Mouse (Mus musculus) thymus, postnatal 4 days (tissue): ENCODE measurements around the gene Btla.

Experiments
- DNase-seq: peaks from one replicate; pipeline ENCODE4 v3.0.0; 2021

Btla gene

DNA sequence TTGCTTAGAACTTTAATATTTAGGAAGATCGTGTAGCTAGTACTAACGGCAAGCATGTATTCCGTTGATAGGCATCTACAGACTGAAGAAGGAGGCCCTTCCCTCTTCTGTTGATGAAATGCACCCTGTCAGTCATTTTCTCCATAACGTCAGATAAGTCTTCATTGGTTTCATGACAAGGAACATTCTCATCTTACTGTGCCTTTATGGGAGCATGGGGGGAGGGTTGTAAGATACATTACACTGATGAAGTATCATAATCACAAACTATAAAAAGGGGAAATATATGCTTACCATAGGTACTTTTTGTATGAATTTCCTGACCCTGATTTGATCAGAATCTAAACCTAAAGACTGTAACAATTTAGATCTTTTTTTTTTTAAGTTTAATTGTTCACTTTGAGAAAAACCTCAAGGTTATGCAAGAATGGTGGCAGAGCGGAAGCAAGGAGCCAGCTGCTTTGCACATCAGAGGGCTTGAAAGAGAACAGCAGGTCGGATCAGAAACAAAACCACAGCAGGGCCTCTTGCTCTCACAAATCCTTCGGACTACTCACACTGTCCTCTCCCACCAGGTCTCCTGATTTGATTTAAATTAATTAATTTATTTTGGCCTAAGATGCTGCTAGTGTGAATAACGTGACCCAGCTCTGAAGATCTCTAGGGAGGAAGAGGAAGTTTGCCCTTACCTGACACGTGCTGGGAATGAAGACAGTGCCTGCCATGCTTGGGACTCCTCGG is at the start of gene Btla:
Gene Btla (plus strand): TSS at position 668 of the 741 bp plus-strand sequence.
- DNase-seq = peak; percentile 55

DNA sequence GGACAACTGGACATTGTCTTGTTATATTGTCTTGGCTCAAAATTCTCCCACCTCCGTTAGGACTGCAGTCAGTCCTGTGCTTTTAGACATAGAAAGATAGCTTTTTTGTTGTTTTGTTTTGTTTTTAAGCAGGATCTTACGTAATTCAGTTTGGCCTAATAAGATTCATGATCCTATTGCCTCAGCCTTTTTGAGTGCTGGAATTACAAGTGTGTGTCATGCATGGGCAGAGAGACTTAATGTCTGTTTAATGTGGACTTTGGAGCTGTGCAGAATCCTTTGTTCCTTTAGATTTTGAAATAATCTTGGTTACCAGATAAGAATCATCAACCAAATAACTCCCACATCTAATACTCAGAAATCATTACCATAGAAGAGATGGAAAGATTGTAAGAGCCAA is 45.6 kb upstream of the Btla start:
- DNase-seq = no peak

DNA sequence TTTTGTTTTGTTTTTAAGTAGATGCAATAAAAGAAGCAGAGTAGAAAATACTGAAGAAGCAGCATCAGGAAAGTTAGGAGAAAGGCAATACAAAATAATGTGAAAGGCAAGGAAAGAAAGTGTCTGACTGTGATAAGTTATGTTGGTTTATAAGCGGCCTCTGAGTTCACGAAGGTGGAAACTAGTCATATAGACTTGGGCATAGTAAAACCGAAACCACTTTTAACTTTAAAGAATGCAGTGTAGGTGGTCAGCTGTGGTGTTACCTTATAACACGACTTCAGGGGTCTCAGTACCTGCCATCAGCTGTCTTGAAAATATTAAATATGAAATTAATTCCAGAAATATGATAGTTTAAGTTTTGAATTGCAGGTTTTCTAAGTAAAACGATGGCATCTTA is 42.3 kb upstream of the Btla start:
- DNase-seq = no peak

DNA sequence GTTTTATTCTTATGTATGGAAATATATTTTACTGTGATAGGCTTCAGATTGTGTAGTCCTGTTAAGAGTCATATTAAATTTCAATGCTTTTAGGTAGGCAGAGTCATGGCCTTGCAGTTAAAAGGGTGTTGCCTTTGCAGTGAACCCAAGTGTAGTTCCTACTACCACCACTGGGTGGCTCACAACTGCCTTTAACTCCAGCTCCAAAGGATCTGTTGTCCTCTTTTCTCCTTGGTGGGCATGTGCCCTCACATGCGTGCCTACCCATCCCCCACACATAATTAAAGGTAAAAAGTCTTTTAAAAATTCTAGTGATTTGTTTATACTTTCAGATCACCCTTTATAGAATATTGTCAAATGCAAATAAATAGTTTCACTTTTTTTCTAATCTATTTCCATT is 31.5 kb upstream of the Btla start:
- DNase-seq = peak; percentile 85

DNA sequence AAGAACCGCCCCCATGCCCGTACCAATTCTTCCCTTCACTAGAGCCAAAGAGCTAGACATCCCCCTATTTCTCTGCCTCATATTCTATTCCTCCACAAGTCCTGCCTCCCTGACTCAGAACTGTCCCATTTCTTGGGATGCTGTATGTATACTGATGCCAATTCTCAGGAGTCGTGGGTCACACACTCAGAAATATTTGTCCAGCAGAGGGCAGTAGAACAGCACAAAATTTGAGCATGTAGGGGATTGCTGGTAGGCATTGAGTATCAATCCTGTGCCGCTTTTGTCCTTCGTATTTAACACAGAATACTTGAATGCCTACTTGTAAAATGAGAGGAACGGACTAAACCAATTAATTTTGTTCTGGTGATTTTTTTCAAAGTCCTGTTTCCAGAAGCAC is 27.3 kb upstream of the Btla start:
- peak; percentile 64 for DNase-seq

DNA sequence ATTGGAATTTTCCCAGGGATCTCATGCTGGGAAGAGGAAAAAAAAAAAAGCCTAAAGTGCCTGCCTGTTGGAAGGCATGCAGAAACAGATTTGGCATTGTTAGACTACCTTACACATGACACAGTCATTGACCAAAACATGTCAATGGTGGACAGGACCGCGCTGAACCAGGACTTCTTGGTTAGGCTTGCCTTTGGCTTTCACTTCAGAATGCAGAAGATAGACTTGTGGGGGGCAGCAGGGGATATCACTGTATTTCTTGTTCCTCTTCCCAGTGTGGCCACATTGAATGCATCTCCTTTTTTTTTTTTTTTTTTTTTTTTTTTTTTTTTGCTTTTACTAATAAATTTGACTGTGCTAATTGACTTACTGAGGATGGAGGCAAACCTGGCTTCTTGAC is 22.7 kb upstream of the Btla start:
- no peak for DNase-seq

DNA sequence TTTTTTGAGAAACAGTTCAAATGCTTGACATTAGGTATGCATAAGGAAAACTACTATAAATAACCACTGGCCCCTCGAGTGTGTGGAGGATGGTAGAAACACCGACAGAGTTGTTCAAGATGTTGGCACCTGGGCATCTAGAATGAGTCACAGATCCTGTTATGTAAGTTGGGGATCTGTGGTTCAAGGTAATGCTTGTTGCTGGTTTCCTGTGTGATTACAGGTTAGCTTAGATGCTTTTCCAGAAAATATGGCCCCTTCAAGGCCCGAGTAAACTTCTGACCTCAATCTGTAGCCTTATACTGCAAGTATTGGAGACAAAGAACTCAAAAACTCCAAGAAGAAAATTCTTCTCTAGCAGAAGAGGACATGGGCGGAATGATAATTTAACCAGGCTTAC is 19.7 kb upstream of the Btla start:
- DNase-seq = no peak

DNA sequence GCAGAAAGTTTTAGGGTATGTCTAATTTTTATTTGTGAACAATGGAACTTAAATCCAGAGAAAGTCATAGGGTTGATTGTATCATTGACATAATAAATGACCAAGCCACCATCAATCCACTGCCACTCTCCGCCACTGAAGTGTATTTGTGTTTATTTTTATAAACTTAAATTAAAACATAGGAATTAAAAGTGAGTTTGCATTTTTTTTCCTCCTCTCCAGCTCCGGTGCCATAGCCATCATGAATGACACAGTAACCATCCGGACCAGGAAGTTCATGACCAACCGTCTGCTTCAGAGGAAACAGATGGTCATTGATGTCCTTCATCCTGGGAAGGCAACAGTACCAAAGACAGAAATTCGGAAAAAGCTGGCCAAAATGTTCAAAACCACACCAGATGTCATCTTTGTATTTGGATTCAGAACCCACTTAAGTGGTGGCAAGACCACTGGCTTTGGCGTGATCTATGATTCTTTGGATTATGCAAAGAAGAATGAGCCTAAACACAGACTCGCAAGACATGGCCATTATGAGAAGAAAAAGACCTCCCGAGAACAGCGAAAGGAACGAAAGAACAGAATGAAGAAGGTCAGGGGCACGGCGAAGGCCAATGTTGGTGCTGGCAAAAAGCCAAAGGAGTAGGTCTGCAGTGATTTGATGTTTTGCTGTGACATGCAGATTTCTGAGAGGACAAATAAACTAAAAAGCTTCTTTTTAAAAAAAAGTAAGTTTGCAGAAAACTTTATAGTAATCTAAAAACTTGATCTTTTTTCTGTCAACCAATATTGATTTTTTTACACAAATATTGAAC is 19.1 kb upstream of the Btla start:
- DNase-seq = no peak

DNA sequence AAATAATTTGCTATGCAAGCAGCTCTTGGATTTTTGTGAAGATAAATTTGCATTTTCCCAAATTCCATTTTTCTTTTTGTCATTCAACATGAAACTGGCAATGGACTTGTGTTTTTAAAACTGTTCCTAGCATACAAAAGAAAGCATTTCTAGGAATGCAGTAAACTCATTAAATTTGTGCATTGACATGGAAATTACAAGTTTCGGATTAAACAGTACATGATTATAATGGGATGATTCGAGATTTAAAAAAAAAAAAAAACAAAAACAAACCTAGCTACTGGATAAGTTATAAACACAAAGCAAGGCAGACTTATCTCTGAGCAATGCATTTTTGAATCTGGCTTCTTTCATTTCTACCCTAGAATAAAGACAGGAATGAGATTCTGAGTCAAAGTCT is 2.1 kb upstream of the Btla start:
- DNase-seq = no peak

DNA sequence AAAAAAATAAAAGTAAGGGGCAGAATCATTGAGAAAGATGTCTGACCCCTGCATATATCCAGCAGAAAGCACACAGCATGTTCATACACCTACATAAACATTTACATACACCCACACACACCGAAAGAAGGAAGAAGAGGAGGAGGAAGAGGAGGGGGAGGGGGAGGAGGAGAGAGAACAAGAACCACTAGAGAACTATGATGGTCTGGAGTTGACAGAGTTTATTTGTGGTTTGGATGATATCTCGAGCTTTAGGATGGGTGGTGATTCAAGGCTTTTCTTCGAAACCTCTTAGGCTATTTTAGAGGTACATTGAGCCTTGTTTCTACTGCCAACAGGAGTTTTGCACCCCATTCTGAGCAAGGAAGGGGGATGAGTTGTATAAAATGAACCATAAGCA is 1.3 kb upstream of the Btla start:
- DNase-seq = no peak

DNA sequence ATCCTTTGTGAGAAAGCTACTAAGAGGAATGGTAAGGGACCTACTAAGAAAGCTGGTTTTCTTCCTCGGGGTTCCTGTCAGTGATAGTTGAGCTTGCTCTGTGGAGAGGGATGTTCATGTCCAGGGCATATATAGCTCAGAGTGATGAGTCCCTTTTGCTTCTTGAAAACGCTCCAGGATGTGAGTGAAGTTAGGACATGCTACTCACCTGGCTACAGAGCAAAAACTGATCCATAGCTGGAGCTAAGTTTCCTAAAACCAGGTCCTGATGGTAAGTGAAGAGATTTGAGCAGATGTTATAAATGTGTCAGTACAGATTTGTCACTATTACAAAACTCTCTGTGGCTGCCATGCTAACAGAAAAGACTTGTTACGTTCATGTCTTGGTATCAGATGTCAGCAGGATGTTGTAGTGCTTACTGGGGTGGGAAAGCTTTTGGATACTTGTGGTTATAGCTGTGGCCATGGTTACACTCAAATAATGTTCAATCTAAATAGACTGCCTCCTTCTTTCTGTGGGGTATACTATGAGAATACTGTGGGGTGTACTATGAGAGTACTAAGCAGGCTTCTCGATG is 405 bp downstream of the Btla start:
- DNase-seq = no peak

DNA sequence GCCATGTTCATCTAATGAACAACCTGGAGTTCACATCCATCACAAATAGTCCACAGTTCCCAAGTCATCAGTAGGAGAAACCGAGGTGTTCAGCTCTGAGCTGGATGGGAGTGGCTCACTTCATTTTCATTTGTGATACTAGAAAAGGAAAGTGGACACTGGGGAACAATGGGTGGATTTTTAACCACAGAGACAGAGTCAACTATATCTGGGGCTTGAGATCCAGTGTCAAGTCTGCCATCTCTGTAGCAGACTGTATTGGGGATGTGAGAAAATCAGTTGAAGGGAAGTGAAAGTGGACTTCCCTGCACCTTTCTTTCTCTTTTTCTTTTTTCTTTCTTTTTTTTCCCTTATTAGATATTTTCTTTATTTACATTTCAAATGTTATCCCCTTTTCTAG is 2.9 kb downstream of the Btla start:
- DNase-seq = no peak

DNA sequence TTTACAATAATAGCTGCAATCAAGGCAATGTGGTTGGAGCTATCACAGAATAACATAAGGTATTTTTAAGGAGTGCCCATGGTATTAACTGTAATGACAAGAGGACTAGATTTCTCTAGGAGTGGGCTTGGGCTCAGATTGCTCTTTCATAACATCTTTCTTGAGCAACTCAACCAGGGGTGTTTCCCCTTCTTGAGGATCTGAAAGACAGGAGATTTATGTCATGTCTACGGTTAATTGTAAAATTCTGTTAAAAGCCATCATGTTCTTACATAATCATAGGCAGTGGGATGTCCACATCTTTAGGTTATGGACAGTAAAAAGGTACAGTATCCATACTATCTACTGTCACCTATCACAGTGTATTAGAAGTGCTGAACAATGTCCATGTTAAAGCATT is 7.2 kb downstream of the Btla start:
- DNase-seq = no peak

DNA sequence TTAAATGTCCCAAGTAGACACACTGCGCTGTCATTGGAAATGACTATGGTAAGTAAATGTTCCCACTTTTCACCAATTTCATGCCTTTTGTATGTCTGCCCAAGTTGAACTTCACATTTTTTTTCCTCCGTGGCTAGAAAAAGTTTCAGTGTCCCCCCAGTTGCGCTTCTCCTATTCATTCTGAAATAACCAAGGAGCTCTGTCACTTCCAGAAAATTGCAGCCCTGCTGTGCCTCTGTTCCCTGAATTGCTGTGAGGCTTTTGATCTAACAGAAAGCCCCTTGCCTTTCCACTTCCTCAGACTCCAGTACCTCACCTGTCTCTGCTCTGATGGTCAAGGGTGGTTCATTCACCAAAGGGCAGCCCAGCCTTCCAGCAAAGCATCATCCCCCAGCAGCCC is 8.9 kb downstream of the Btla start:
- no peak for DNase-seq

DNA sequence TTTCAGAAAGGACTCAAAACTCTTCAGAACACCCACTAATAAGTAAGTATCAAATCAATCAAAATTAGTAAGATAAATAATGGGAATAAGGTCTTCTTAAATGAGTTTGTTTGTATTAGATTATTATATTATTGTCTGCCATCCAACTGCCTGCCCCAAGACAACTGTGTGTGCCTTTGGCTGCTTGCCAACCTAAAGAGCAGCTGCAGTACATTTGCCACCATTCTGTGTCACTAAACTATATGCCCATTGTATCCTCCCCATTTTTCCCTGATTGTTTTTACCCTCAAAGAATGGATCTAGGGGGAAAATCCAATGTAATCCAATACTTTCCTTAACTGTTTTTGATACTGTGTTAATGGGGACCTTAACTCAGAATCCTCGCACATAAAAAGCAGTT is 18.6 kb downstream of the Btla start:
- DNase-seq = no peak

DNA sequence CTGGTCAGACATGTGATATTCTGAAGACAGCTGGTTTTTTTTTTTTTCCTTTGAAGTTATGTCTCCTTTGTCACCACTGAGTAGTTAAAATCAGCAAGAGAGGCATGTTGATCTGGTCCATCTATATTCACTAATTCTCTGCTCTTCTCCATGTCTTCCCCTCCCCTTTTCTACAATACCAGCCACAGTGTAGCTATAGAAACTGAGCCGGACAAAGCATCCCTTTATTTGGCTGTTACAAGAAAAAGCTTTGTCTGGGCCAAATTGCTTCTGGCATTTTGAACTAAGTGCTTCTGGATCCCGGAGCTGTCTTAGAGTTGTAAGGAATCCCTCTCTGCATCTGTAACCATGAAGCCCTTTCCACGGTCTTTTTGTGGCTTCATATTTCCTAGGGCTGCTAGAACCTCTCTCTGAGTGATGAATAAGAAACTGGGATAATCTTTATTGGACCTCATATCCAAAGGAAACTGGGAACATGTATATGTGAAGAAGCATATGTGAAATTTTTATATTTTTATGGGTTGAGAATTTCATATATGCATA is 20.9 kb downstream of the Btla start:
- DNase-seq = no peak

DNA sequence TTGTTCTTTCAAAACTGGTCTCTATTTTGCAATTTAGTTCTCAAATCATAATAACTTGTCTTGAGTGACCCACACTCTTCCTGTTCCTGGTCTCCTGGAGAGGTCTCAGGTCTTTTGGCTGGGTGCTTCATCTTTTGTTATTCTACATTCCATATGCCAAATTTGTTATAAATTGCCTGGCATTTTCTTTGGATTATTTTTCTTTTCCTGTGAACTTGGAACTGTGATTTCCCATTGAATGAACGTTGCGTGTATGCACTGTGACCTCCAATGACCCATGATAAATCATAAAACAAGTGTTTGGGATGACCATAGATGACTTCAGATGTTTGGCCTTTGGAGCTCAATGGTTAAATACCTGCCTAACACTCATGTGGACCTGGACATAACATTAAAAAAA is 25.6 kb downstream of the Btla start:
- DNase-seq = no peak

DNA sequence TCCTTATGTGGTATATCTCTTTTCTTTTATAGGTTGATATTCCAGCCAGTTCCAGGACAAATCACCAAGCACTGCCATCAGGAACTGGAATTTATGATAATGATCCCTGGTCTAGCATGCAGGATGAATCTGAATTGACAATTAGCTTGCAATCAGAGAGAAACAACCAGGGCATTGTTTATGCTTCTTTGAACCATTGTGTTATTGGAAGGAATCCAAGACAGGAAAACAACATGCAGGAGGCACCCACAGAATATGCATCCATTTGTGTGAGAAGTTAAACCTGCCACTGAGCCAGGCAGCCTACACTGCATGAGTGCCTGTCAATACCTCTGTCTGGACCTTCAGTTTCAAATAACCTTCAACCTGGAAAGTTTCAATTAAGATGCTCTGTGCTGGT is 26.2 kb downstream of the Btla start:
- DNase-seq = no peak

DNA sequence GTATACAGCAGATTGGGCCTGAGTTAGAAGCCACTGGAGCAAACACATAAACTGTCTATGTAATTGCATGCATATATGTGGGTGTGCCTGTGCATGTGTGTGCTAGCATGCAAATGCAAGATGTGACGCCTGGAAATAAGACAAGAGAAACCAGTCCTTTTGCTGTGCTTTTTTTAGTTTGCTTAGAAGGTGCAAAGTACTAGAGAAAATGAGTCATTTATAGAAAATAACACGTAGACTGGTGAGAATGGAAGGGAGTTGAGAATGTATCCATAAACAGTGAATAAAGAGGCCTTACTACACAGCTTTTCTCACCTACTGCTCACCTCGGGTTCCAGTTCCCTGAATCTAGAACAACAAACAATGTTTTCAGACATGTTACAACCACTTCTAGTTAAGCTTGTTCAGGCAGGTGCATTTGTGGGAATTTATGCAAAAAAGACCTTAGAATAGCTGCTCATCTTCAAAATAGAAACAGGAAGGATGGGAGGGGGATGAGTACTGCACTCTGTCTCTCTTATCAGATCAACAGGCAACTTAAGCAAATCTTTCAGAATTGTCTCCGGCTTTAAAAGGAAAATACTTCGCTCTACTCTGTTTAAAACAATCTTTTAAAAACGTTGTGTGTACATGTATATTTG is 27.8 kb downstream of the Btla start:
- no peak for DNase-seq

DNA sequence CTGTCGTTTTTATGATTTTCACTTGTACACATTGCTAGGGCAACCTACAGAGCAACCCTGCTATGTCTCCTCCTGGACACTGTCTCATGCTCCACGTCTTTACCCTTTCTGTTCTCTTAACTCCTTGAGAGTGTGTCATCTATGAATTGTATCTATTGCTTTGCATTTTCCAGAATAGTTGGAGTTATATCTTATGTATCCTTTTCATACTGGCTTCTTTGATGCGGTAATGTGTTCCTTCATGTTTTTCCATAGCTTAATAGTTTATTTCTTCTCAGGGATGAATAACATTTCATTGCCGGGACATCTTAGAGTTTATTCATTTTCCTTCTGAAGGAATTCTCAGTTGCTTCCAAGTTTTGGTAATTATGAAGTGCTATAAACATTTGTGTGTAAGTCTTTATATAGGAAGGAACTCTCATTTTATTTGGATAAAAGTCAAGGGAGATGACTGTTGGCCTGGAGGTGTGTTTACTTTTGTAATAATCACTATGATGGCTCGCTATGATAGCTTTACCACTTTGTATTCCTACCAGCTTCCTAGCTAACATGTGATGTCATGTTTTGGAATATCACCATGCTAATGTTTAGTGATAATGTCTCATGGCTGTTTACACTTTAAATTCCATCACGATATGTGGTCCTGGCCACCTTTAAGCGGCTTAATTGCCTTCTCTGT is 31.2 kb downstream of the Btla start:
- DNase-seq = no peak

DNA sequence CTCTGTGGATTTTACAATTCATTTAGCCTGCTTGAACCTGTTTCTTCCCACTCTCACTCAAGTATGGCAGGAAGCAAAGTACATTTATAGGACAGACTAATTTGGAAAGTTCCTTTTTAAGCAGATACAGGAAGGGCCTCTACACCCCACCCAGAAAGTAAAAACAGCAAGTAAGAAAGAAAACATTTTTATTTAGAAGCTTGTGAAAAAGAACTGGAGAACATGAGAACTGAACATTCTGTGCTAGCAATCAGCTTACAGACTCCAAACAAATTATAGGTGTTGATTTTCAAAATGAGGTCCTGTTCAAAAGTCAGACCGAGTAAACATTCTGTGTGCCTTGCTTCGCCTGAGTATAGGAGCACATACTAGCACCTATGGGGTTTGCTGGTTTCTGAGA is 32.8 kb downstream of the Btla start:
- DNase-seq = no peak

DNA sequence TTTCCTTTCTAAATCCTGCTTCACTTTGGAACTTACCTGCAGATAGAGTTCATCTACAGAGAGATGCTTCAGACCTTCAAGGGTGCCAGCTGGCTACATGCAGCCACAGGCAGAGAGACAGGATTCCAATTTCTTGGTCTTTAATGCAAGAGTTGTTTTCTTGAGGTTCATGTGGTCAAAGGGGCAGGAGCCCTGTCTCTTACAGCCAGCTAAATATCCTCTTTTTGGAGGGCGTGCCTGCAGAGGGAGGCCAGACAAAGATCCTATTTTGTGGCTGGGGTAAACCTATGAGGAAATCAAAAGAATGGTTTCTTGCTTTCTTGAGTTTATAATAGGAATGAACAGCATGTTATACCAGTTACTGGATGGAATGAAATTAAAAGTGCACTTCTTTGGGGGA is 33.5 kb downstream of the Btla start:
- DNase-seq = no peak

DNA sequence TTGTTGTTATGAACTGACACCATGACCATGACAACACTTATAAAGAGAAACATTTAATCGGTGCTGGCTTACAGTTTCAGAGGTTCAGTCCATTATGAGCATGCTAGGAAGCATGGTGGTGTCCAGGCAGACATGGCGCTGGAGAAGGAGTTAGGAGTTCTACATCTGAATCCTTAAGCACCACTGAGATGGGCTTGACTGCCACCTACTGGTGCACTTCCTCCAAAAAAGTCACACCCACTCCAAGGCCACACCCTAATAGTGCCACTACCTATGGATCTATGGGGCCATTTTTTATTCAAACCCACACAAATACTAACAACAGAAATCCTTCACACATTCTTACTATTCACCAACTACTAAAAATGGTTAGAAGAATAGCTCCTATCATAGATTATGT is 35.5 kb downstream of the Btla start:
- DNase-seq = peak; percentile 69
